Mouse (Mus musculus) embryonic facial prominence, embryonic 10.5 days (tissue): ENCODE data around the gene Pip4k2b. TPM values are rescaled to one million over a fixed set of nuclear protein-coding genes. Genes with fewer than 3 reads are reported as not detected.
"Not testable (repeated sequence)": the region's sequence is repeated elsewhere in the genome, so short reads cannot be mapped to it uniquely, and the experiment has no call there.

Experiments
- DNase-seq: peaks from one replicate; pipeline ENCODE4 v3.0.0-alpha.2; 2017; ENCODE audit warnings: low spot score
- H3K27ac ChIP-seq: fragments of 300-500 bp; sonication (generic); replicated peaks from 2 replicates; pipeline ENCODE4 v1.5.1; 2016; ENCODE audit warnings: mild to moderate bottlenecking
- H3K27me3 ChIP-seq: fragments of 300-500 bp; sonication (generic); replicated peaks from 2 replicates; pipeline ENCODE4 v1.6.1; 2016; ENCODE audit warnings: low read depth, mild to moderate bottlenecking; ENCODE audit not compliant: poor library complexity, severe bottlenecking
- H3K36me3 ChIP-seq: fragments of 300-500 bp; sonication (generic); replicated peaks from 2 replicates; pipeline ENCODE4 v1.6.1; 2016; ENCODE audit warnings: mild to moderate bottlenecking, moderate library complexity
- H3K4me1 ChIP-seq: fragments of 300-500 bp; sonication (generic); 2 replicates; pipeline ENCODE4 v1.6.1; 2016
- H3K4me3 ChIP-seq: fragments of 300-500 bp; sonication (generic); 2 replicates; pipeline ENCODE4 v1.5.1; 2016; ENCODE audit warnings: mild to moderate bottlenecking, moderate library complexity
- H3K9me3 ChIP-seq: fragments of 300-500 bp; sonication (generic); 2 replicates; pipeline ENCODE4 v1.6.1; 2016; ENCODE audit warnings: mild to moderate bottlenecking
- WGBS: fragments of 180-500 bp; shearing (Covaris S2); methylation state at CpG from one replicate; pipeline ENCODE4 v1.1.7; 2016; 5-methylcytosine and 5-hydroxymethylcytosine counted together
- polyA plus RNA-seq: library from polyadenylated mRNA; unstranded; fragments of >200 nt; fragmentation: Nextera tagmentation; extraction: Ambion mirVana; gene quantifications from 2 replicates; pipeline ENCODE4 v1.2.1, GENCODE M21; 2016

Pip4k2b gene
- polyA plus RNA-seq, 1 experiment from 2014 or later: 2.1 TPM

DNA sequence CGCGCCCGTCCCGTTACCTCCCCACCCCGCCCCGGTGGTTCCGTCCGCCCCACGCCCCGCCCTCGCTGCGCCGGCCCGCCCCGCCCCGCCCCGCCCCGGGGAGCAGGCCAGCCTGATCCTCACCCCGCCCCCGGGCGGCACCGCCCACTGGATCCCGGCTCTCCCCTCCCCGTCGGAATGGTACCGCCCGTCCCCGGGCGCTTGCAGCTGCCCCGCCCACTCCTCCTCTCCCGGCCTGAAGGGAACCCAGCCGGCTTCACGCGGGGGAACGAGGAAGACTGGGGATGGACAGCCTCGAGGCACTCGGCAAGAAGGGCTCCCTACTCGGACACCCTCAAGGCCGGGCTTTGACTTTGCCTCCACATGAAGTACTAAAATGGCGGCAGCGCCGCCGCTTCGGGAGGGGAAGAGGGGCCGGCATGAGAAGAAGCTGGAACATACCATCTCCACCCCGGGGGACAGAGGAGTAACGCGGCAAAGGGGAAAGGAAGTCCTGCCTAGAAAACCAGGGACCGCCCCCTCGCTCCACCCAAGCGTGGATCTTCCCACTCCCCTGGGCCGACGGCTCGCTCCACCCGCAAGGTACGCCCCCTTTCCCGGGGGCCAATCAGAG is 320 bp upstream of the Pip4k2b start:
- no peaks in the 10 kb centered on the region for H3K27me3 ChIP-seq
- 2% methylated on average over 57 of the region's 57 CpGs for WGBS
- DNase-seq: peak; percentile 99
- peak overlapping the region; percentile 90 for H3K4me3 ChIP-seq
- H3K9me3 ChIP-seq: no peaks in the 10 kb centered on the region
- peak overlapping the region; percentile 99 for H3K27ac ChIP-seq
- peaks cover 38% of the 10 kb centered on the region for H3K4me1 ChIP-seq
- peaks cover 40% of the 10 kb centered on the region for H3K36me3 ChIP-seq

DNA sequence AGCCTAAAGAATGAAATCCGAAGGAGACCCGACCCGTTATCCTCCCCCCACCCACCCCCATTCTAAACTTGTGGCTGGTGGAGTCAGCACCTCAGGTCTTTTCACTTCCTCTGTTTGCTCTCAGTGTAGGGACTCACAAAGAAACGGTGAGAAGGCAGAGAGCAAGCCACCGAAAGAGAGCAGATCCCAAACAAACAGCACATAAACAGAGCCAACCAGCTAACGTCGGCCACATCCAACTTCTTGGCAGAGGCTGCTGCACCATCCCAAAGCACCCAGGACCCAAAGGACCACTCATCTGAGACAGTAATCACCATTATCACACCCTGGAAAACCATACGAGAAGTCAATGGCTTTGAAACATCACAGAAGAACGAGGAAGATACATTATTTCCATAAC is 1.1 kb downstream of the Pip4k2b start:
- peak overlapping the region; percentile 90 for H3K4me3 ChIP-seq
- no peaks in the 10 kb centered on the region for H3K9me3 ChIP-seq
- peaks cover 35% of the 10 kb centered on the region for H3K36me3 ChIP-seq
- DNase-seq: no peak
- WGBS: 47% methylated on average over 9 of the region's 9 CpGs
- H3K27me3 ChIP-seq: no peaks in the 10 kb centered on the region
- H3K27ac ChIP-seq: peak overlapping the region; percentile 99; the same call in 1 of the 2 replicates
- H3K4me1 ChIP-seq: peaks cover 42% of the 10 kb centered on the region

DNA sequence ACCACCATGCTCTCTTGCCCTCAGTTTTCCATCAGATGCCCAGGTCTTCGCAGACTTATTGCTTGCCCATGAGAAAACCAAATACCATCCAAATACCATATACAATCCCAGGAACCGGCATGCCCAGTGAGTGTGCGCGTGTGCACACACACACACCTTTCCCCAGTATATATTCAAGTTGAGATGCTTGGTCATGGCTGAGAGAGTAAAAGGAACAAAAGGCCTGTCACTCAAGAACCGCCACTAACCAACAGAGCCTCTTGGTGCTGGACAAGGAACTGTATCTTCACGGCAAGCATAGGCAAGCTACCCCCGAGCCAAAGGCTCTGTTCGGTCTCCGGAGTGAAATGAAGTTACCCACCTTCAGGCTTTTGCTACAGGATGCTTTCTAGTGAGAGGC is 1.9 kb downstream of the Pip4k2b start:
- peak overlapping the region; percentile 90 for H3K4me3 ChIP-seq

DNA sequence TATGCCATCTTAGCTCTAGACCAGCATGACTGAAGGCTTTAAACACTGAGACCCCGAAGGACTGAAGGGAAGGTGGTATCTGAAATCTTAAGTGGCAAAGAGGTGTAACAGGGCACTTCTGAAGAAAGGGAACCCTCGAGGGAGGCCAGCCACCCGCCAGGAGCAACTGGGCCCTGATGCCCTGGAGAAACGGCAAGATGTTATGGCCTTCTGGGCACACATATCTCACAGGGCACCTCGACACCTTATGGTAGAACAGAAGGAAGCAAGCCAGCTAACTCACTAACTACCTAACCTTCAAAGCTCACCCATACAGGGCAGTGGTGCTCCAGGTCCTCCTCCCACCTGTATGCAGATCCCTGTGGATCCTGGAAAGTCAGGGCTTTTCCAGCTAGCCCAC is 2.3 kb downstream of the Pip4k2b start:
- no peaks in the 10 kb centered on the region for H3K27me3 ChIP-seq
- no peaks in the 10 kb centered on the region for H3K9me3 ChIP-seq
- H3K27ac ChIP-seq: no peak overlapping the region
- WGBS: 91% methylated on average over 5 of the region's 5 CpGs
- peak overlapping the region; percentile 90; the same call in 1 of the 2 replicates for H3K4me3 ChIP-seq
- DNase-seq: no peak
- peaks cover 23% of the 10 kb centered on the region for H3K36me3 ChIP-seq
- H3K4me1 ChIP-seq: peaks cover 52% of the 10 kb centered on the region

More for the DNA sequence above, 1.9 kb downstream of the Pip4k2b start:
- peaks cover 48% of the 10 kb centered on the region for H3K4me1 ChIP-seq
- 80% methylated on average over 9 of the region's 9 CpGs for WGBS
- no peaks in the 10 kb centered on the region for H3K9me3 ChIP-seq
- H3K27ac ChIP-seq: peak overlapping the region; percentile 30; the same call in 1 of the 2 replicates
- peaks cover 26% of the 10 kb centered on the region for H3K36me3 ChIP-seq
- H3K27me3 ChIP-seq: no peaks in the 10 kb centered on the region
- DNase-seq: no peak

DNA sequence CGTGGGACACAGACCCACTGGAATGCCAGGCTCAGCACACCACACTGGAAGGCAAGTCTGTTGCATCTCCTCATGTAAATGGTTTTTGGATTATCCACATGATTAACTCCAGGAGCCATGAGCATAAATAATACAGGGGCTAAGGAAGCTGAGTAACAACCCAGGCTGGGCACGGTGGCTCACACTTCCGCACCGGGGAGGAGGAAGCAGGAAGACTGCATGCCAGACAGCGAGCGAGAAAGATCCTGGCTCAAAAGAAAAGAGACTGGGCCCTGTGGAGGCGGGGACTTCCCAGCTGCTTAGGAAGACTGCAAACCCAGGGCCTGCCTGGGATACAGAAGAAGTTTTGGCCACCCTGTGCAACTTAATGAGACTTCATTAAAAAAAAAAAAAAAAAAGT is 4.3 kb downstream of the Pip4k2b start:
- DNase-seq: no peak
- H3K4me3 ChIP-seq: no peak overlapping the region
- H3K4me1 ChIP-seq: peaks cover 50% of the 10 kb centered on the region

DNA sequence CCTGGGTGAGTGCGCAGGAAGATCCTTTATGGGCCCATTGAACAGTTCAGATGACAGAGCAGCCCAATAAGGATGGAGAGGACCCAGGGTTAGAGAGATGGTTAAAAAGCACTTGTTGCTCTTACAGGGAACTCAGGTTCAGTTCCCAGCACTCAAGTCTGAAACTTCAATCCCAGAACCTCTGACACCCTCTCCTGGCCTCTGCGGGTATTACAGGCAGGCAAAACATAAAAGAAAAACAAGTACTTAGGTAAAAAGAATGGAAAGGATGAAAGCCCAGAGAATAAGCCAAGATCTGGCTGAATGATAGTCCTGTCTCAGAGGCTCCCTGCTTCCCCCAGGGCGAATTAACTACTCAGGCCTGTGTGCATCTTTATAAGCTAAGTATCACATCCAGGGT is 5.3 kb downstream of the Pip4k2b start:
- Histone ChIP-seq H3K9me3 (no peaks in the 10 kb centered on the region), H3K27ac (no peak overlapping the region), H3K27me3 (no peaks in the 10 kb centered on the region), H3K4me3 (no peak overlapping the region), H3K36me3 (peaks cover 9% of the 10 kb centered on the region; the same call in 1 of the 2 replicates), H3K4me1 (peaks cover 54% of the 10 kb centered on the region)
- DNase-seq: no peak
- WGBS: 88% methylated on average over 3 of the region's 3 CpGs

More for the DNA sequence above, 4.3 kb downstream of the Pip4k2b start:
- peaks cover 9% of the 10 kb centered on the region; the same call in 1 of the 2 replicates for H3K36me3 ChIP-seq
- 56% methylated on average over 7 of the region's 7 CpGs for WGBS
- peak overlapping the region; percentile 44 for H3K27ac ChIP-seq
- no peaks in the 10 kb centered on the region for H3K27me3 ChIP-seq
- no peaks in the 10 kb centered on the region for H3K9me3 ChIP-seq

DNA sequence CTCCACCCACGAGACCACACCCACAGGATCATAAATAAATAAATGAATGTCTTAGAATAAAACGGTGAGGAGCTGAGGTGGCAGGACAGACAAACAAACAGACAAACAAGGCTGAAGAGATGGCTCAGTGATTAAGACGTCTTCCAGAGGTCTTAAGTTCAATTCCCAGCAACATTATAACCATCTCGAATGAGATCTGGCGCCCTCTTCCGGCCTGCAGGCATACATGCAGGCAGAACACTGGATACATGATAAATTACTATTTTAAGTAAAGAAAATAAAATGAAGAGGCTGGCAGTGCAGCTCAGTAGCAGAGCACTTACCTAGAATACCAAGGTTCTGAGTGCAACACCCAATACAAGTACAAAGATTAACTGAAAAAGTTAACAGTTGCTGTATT is 5.8 kb downstream of the Pip4k2b start:
- Histone ChIP-seq H3K4me1 (peaks cover 54% of the 10 kb centered on the region), H3K27ac (no peak overlapping the region), H3K27me3 (no peaks in the 10 kb centered on the region), H3K36me3 (peaks cover 9% of the 10 kb centered on the region; the same call in 1 of the 2 replicates), H3K9me3 (no peaks in the 10 kb centered on the region), H3K4me3 (no peak overlapping the region)
- 66% methylated on average over 6 of the region's 6 CpGs for WGBS
- DNase-seq: no peak

DNA sequence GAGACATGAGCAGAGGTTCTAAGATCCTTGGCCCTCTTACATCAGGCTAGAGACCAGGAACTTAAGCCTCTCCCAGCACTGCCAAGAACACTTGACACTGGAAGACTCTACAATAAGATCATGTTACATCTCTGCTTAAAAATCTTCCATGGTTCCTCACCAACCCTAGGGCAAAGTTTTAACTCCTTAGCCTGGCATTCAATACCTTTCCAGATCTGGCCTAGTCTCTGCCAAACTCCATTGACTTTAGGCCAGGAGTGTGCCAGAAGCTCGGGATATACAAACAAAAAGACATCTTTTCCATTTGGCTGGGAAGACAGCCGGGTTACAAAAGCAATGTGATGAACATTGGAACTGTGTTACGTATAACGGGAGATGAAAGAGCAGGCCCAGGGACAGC is 6.9 kb downstream of the Pip4k2b start:
- Histone ChIP-seq H3K4me3 (no peak overlapping the region), H3K36me3 (peaks cover 11% of the 10 kb centered on the region; the same call in 1 of the 2 replicates), H3K27ac (no peak overlapping the region), H3K4me1 (peaks cover 54% of the 10 kb centered on the region), H3K27me3 (no peaks in the 10 kb centered on the region), H3K9me3 (no peaks in the 10 kb centered on the region)
- DNase-seq: no peak
- 74% methylated on average over 4 of the region's 4 CpGs for WGBS

DNA sequence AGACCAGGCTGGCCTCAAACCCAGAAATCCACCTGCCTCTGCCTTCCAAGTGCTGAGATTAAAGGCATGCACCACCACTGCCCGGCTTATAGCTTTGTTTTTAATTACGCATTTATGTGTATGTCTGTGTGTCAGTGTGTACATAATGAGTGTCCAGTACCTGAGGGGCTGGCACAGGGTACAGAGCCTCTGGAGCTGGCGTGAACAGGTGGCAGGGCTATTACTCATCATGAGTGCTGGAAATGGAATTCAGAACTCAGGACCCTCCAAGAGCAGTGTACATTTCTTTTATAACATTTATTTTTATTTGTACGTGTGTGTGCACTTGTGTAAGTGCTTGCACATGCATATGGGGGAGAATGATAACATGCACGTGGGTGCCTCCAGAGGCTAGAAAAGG is 7.9 kb downstream of the Pip4k2b start:
- no peak for DNase-seq
- Histone ChIP-seq H3K9me3 (no peaks in the 10 kb centered on the region), H3K27me3 (no peaks in the 10 kb centered on the region), H3K36me3 (peaks cover 20% of the 10 kb centered on the region), H3K4me3 (no peak overlapping the region), H3K27ac (no peak overlapping the region), H3K4me1 (peaks cover 53% of the 10 kb centered on the region)
- WGBS: 92% methylated on average over 5 of the region's 5 CpGs

DNA sequence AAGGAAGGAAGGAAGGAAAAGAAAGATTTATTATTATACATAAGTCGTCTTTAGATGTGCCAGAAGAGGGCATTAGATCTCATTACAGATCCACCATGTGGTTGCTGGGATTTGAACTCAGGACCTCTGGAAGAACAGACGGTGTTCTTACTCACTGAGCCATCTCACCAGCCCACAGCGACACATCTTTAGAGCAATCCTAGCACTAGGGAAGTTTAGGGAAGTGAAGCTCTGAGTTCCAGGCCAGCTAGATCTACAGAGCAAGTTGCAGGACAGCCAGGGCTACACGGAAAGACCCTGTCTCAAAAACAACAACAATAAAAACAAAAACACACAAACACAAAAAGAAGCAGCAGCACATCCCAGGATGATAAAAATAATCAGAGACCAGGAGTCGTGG is 9.7 kb downstream of the Pip4k2b start:
- H3K9me3 ChIP-seq, H3K27ac ChIP-seq, H3K4me3 ChIP-seq, H3K27me3 ChIP-seq, DNase-seq: not testable (repeated sequence)
- peaks cover 44% of the 10 kb centered on the region for H3K4me1 ChIP-seq
- H3K36me3 ChIP-seq: peaks cover 34% of the 10 kb centered on the region
- 81% methylated on average over 5 of the region's 5 CpGs for WGBS

DNA sequence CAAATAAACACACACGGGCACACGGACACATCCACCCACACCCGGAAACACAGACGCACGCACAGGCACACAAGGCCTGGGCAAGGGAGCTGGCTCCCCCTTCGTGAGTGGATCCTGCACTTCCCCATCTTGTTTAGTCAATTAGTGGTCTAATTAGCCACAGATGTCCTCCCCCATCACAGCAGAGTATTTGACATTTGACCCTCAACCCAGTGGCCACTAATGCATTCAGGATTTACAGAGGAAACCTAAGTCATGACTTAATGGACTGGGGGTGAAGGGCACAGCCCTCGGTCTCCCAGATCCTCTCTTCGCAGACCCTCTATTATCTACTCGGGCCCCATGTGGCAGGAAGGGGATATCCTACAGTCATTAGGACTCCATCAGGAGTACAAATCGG is 10.8 kb downstream of the Pip4k2b start:
- peak; percentile 75 for DNase-seq
- H3K27ac ChIP-seq: peak overlapping the region; percentile 42
- H3K4me1 ChIP-seq: peaks cover 49% of the 10 kb centered on the region
- H3K4me3 ChIP-seq: peak overlapping the region; percentile 14
- peaks cover 39% of the 10 kb centered on the region for H3K36me3 ChIP-seq
- 9% methylated on average over 10 of the region's 10 CpGs for whole genome bisulfite sequencing
- H3K9me3 ChIP-seq: no peaks in the 10 kb centered on the region
- H3K27me3 ChIP-seq: no peaks in the 10 kb centered on the region

DNA sequence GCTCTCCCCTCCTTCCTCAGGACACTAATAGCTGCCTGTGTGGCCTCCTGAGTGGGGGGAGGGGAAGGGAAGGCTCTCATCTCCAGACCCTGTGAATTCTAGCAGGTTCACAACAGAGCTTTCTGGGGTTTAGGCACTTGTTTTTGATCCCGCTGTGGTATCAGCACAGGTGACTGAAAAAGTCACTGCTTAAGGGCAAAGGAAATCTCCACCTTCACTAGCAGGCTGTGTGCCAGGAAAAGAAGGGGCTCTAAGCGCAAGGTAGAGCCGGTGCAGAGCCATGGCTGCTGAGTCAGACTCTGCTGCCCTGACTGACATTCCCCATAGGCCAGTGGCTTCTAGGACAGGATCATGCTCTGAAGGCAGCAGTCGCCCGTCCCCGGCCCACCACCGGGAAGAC is 15.8 kb downstream of the Pip4k2b start:
- Histone ChIP-seq H3K36me3 (peaks cover 88% of the 10 kb centered on the region), H3K27me3 (no peaks in the 10 kb centered on the region), H3K9me3 (no peaks in the 10 kb centered on the region), H3K4me1 (peaks cover 38% of the 10 kb centered on the region), H3K4me3 (no peak overlapping the region), H3K27ac (no peak overlapping the region)
- 71% methylated on average over 7 of the region's 7 CpGs for WGBS
- DNase-seq: no peak

DNA sequence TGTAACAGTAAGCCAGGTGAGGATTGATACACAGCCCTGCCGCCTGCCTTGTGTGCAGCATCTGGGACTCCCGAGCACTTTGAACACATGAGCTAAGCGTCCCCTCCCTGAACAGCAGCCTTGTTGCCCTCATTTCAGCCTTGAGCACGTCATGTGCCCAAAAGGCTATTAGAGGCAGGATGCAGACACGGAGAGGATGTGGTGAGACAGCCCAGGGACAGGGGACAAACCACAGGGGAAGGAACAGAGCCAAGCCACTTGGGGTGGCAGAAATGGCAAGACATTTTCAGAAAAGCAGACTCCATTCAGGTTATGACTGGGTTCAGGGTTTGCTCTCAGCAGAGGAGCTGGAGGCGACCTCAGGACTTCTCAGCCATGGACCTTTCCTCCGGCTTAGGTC is 16.2 kb downstream of the Pip4k2b start:
- Histone ChIP-seq H3K9me3 (no peaks in the 10 kb centered on the region), H3K27me3 (no peaks in the 10 kb centered on the region), H3K27ac (no peak overlapping the region), H3K36me3 (peaks cover 92% of the 10 kb centered on the region), H3K4me1 (peaks cover 34% of the 10 kb centered on the region), H3K4me3 (no peak overlapping the region)
- WGBS: 68% methylated on average over 7 of the region's 7 CpGs
- no peak for DNase-seq
